Mouse (Mus musculus) embryonic facial prominence, embryonic 12.5 days (tissue): ENCODE data around the gene Tpcn1. TPM values are rescaled to one million over a fixed set of nuclear protein-coding genes. Genes with fewer than 3 reads are reported as not detected.
"Not testable (repeated sequence)": the region's sequence is repeated elsewhere in the genome, so short reads cannot be mapped to it uniquely, and the experiment has no call there.

Source experiments
- ATAC-seq: fragments of 200-750 bp; cut with Nextera tagmentation; 2 replicates; pipeline ENCODE4 v1.8.0; 2017; ENCODE audit not compliant: insufficient number of reproducible peaks, insufficient read depth, low FRiP score, low TSS enrichment
- H3K27ac ChIP-seq: fragments of 300-500 bp; sonication (generic); 2 replicates; pipeline ENCODE4 v1.5.1; 2016; ENCODE audit warnings: mild to moderate bottlenecking
- H3K27me3 ChIP-seq: fragments of 300-500 bp; sonication (generic); 2 replicates; pipeline ENCODE4 v1.6.1; 2016; ENCODE audit warnings: mild to moderate bottlenecking, moderate library complexity
- H3K36me3 ChIP-seq: fragments of 300-500 bp; sonication (generic); 2 replicates; pipeline ENCODE4 v1.6.1; 2016; ENCODE audit warnings: mild to moderate bottlenecking
- H3K4me1 ChIP-seq: fragments of 300-500 bp; sonication (generic); 2 replicates; pipeline ENCODE4 v1.6.1; 2016
- H3K4me2 ChIP-seq: fragments of 300-500 bp; sonication (generic); replicated peaks from 2 replicates; pipeline ENCODE4 v1.6.1; 2016; ENCODE audit warnings: mild to moderate bottlenecking, moderate library complexity
- H3K4me3 ChIP-seq: fragments of 300-500 bp; sonication (generic); 2 replicates; pipeline ENCODE4 v1.5.1; 2016; ENCODE audit warnings: mild to moderate bottlenecking
- H3K9ac ChIP-seq: fragments of 300-500 bp; sonication (generic); 2 replicates; pipeline ENCODE4 v1.6.1; 2016; ENCODE audit warnings: mild to moderate bottlenecking, moderate library complexity
- H3K9me3 ChIP-seq: fragments of 300-500 bp; sonication (generic); 2 replicates; pipeline ENCODE4 v1.6.1; 2016; ENCODE audit warnings: mild to moderate bottlenecking, moderate library complexity
- WGBS: fragments of 180-500 bp; shearing (Covaris S2); methylation state at CpG from one replicate; pipeline ENCODE4 v1.1.7; 2016; 5-methylcytosine and 5-hydroxymethylcytosine counted together
- polyA plus RNA-seq: library from polyadenylated mRNA; unstranded; fragments of >200 nt; fragmentation: Nextera tagmentation; extraction: Ambion mirVana; gene quantifications from 2 replicates; pipeline ENCODE4 v1.2.1, GENCODE M21; 2016

Tpcn1 gene
- polyA plus RNA-seq, 1 experiment from 2014 or later: 17.4 TPM

DNA sequence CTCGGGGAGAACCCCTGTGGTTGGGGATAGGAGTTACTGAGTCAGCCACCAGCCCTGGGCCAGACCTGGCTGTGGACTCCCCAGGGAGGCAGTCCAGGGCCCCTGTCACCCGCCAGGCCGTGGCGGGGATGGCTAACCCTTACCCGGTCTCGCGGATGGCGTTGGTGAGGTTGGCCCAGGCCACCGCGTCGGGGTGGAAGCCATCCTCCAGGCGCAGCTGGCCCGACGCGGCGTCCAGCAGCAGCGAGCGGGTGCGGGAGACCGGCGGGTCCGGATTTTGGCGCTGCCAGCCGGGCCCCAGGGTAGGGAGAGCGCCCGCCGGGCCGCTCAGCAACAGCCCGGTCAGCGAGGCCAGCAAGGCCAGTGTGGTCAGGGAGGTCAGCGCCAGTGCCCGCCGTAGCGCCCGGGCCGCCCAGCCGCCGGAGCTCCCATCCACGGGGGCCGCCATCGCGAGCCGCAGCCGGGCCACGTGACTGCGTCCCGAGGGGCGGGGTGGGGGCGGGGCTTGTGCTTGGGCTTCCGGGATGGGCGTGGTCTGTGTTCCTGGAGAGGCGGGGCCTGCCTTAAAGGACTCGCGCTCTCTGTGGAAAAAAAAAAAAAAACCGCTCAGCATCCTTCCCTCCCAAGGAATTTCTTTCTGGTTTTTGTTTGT, 85.2 kb downstream of the Tpcn1 start, which contains the start of gene Plbd2:
Plbd2 (minus strand) TSS at position 482 of the 652 bp plus-strand sequence.
- Histone ChIP-seq H3K27me3 (no peaks in the 10 kb centered on the region), H3K9ac (peak within 1 kb of the TSS; percentile 89), H3K4me3 (peak within 1 kb of the TSS; percentile 96), H3K36me3 (peaks cover 5% of the 10 kb centered on the region; the same call in 1 of the 2 replicates), H3K9me3 (no peaks in the 10 kb centered on the region), H3K4me1 (peaks cover 20% of the 10 kb centered on the region), H3K27ac (no peak within 1 kb of the TSS), H3K4me2 (peak within 1 kb of the TSS; percentile 78)
- peak; percentile 61; the same call in 1 of the 2 replicates for ATAC-seq
- WGBS: under 1% methylated on average over 52 of the region's 55 CpGs

DNA sequence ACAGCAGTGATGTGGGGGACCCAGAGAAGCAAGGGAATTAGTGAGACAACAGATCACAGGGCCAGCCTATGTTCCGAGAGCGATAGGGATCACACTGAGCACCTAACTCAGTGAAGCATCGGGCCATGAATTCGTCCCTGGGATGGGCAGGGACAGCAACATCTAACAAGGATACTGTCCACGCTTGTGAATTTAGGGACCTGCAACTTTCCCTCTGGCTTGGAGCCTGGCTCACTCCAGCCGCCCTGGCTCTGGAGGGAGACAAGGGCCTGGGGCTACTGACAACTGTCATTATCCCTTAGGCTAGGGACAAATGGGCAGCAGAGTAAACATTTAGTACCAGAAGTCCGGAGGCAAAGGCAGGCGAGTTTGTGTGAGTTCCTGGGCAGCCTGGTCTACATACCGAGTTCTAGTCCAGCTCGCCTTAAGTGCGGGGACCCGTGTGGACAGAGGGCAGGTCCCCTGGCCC, 85.8 kb downstream of the Tpcn1 start:
- peaks cover 7% of the 10 kb centered on the region; the same call in 1 of the 2 replicates for H3K36me3 ChIP-seq
- ATAC-seq: no peak
- H3K4me1 ChIP-seq: peaks cover 20% of the 10 kb centered on the region
- H3K9ac ChIP-seq: peak overlapping the region; percentile 89
- no peaks in the 10 kb centered on the region for H3K27me3 ChIP-seq
- WGBS: 4% methylated on average over 12 of the region's 12 CpGs
- H3K4me2 ChIP-seq: peak overlapping the region; percentile 78
- H3K9me3 ChIP-seq: no peaks in the 10 kb centered on the region
- no peak overlapping the region for H3K27ac ChIP-seq
- peak overlapping the region; percentile 96 for H3K4me3 ChIP-seq

DNA sequence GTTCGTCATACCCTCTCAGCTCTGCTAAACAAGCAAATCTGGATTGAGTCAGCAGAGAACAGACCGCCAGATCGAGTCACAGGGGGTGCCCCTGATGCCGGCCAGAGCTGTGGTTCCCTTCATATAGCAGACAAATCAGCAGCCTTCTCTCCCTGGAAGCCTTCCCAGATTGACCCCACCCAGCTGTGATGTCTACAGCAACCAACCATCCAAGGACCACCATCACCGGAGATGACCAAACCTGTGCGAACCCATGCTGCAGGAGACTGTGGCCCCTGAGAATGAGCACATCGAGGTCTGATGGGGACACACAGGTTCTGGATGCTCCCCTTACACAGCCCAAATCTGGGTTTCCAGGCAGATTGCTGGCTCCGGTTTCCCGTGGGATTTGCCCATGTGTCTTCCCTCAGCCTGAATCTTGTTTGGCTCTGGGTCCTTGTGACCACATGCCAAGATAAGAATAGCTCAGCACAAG, 86.3 kb downstream of the Tpcn1 start:
- WGBS: 63% methylated on average over 9 of the region's 9 CpGs
- peak overlapping the region; percentile 78 for H3K4me2 ChIP-seq
- ATAC-seq: no peak
- H3K27me3 ChIP-seq: no peaks in the 10 kb centered on the region
- H3K9ac ChIP-seq: peak overlapping the region; percentile 89; the same call in 1 of the 2 replicates
- H3K36me3 ChIP-seq: peaks cover 7% of the 10 kb centered on the region; the same call in 1 of the 2 replicates
- peaks cover 20% of the 10 kb centered on the region for H3K4me1 ChIP-seq
- H3K4me3 ChIP-seq: peak overlapping the region; percentile 96
- H3K27ac ChIP-seq: no peak overlapping the region
- no peaks in the 10 kb centered on the region for H3K9me3 ChIP-seq

DNA sequence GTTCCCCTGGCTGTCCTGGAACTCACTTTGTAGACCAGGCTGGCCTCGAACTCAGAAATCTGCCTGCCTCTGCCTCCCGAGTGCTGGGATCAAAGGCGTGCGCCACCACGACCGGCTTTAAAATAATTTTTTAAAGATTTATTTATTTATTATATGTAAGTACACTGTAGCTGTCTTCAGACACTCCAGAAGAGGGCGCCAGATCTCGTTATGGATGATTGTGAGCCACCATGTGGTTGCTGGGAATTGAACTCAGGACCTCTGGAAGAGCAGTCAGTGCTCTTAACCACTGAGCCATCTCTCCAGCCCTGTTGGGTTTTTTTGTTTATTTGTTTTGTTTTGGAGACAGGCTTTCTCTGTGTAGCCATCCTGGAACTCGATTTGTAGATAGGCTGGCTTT, 87.9 kb downstream of the Tpcn1 start:
- peaks cover 12% of the 10 kb centered on the region; the same call in 1 of the 2 replicates for H3K36me3 ChIP-seq
- ATAC-seq, H3K9me3 ChIP-seq, H3K4me2 ChIP-seq, H3K4me3 ChIP-seq, H3K27ac ChIP-seq, H3K27me3 ChIP-seq, H3K9ac ChIP-seq: not testable (repeated sequence)
- WGBS: 86% methylated on average over 9 of the region's 9 CpGs
- peaks cover 16% of the 10 kb centered on the region for H3K4me1 ChIP-seq

DNA sequence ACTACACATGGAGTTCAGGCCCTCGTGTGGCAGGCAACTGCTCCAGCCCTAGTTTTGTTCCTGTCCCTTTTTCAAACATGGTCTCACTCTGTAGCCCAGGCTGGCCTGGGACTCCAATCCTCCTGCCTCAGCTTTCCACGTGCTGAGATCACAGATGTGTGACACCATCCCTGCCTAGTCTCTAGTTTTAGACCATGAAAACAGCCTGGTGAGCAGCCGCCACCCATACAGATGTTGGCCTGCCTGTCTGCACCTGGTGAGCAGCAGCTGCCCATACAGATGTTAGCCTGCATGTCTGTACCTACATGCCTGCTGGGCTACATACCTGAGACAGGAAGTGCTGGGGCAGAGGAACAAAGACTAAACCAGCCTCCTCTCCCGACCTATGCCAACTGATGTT, 89.3 kb downstream of the Tpcn1 start:
- Histone ChIP-seq H3K4me3 (no peak overlapping the region), H3K36me3 (peaks cover 16% of the 10 kb centered on the region; the same call in 1 of the 2 replicates), H3K9me3 (no peaks in the 10 kb centered on the region), H3K27me3 (no peaks in the 10 kb centered on the region), H3K4me1 (peaks cover 13% of the 10 kb centered on the region), H3K4me2 (no peak overlapping the region), H3K27ac (no peak overlapping the region), H3K9ac (no peak overlapping the region)
- 81% methylated on average over 4 of the region's 4 CpGs for WGBS
- no peak for ATAC-seq

DNA sequence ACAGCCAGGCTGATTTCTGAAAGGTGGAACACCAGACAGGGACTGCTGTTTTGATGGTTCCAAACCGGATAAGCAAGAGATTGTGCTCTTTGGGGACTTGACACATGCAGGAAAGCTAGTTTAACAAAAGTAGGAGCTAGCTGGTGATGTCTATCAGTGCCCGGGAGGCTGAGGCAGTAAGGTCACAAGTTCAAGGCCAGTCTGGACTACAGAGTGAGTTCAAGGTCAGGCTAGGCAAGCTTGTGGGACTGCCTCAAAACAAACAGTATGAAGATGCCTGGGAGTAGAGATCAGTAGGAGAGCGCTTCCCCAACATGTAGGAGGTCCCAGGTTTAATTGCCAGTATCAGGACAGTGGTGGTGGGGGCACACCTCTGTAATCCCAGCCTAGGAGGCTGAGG, 91.4 kb downstream of the Tpcn1 start:
- H3K4me2 ChIP-seq: no peak overlapping the region
- no peak for ATAC-seq
- no peak overlapping the region for H3K4me3 ChIP-seq
- H3K27ac ChIP-seq: no peak overlapping the region
- H3K36me3 ChIP-seq: peaks cover 28% of the 10 kb centered on the region
- H3K27me3 ChIP-seq: no peaks in the 10 kb centered on the region
- no peak overlapping the region for H3K9ac ChIP-seq
- WGBS: 87% methylated on average over 3 of the region's 3 CpGs
- no peaks in the 10 kb centered on the region for H3K9me3 ChIP-seq
- peaks cover 4% of the 10 kb centered on the region; the same call in 1 of the 2 replicates for H3K4me1 ChIP-seq

DNA sequence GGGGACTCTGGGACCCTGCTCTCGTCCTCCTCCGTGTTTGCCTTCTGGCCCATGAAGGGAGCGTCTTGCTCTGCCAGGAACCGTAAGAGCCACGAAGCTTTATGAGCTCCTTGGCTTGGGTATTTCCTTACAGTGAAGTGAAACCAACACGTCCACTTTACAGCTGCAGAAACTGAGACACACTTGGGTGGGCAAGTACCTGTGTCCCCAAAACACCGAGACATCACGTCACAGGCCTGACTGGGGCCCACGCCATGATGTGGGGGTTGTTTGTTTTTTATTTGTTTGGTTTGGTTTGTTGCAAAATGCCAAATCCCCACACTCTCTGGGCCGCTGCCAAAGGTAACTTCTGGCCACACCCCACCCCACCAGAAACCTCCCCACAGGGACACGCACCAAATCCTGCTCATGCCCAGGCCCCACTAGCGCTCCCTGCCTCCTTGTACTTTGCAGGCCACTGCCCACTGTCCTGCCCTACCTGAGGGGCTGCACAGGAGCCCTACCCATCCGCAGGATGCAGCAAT, 92.7 kb downstream of the Tpcn1 start:
- Histone ChIP-seq H3K9ac (no peak overlapping the region), H3K36me3 (peaks cover 35% of the 10 kb centered on the region), H3K4me2 (no peak overlapping the region), H3K27ac (no peak overlapping the region), H3K9me3 (no peaks in the 10 kb centered on the region), H3K4me3 (no peak overlapping the region), H3K4me1 (no peaks in the 10 kb centered on the region), H3K27me3 (no peaks in the 10 kb centered on the region)
- ATAC-seq: no peak
- 90% methylated on average over 13 of the region's 13 CpGs for WGBS

DNA sequence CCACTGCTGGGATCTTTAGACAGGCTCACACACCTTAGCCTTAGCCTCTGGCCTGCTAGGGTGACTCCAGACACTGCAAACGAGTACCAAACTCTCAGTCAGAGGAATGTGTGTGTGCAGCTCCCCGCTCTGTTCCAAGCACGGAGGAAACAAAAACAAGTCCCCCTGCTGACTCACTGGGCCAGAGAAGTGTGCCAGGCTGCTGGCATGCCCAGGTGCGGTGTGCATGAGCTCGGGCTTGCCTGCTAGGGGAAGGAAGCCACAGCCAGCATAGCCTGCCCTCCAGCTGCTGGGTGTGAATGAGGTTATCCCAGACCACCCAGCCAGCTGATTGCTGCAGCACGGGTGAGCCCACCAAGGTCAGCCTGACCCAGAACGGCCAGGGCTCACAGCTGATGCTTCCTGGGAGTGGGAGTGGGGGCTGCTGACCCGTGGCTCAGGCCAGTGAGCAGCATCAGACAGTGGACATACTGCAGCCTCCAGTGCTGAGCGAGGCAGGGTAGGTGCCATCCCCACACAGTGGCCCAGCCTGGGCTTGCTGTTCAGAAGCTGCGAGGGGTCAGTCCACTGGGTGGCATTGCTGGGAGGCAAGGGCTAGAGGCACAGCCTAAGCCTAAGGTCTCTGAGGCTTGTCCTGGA, 93.3 kb downstream of the Tpcn1 start:
- Histone ChIP-seq H3K9me3 (no peaks in the 10 kb centered on the region), H3K4me3 (no peak overlapping the region), H3K27me3 (no peaks in the 10 kb centered on the region), H3K4me2 (no peak overlapping the region), H3K4me1 (no peaks in the 10 kb centered on the region), H3K9ac (no peak overlapping the region), H3K36me3 (peaks cover 40% of the 10 kb centered on the region), H3K27ac (no peak overlapping the region)
- no peak for ATAC-seq
- 76% methylated on average over 10 of the region's 10 CpGs for WGBS

DNA sequence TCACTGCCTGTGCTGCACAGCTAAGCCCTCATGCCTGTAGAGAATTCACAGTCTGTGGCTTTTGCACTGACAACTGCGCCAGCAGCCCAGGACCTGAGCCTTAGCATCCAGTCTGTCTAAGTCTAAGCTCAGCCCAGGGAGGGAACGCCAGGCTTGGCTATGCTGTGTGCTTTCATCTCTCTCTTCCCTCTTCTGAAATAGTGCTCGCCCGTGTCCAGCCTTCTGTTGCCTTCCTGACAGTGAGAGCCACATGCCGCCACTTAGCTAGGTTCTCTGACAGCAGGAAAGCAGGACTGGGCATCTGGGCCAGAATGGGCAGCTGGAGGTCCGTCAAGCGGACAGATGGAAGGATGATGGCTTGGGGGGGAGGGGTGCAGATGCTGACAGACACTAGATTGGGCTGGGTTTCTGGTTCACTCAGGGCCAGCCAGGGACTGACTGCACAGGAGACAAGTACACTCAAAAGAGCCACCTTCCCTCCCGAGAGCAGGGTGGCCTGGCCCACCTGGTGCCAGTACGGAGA, 94.5 kb downstream of the Tpcn1 start:
- Histone ChIP-seq H3K4me3 (no peak overlapping the region), H3K9me3 (no peaks in the 10 kb centered on the region), H3K9ac (no peak overlapping the region), H3K4me2 (no peak overlapping the region), H3K36me3 (peaks cover 45% of the 10 kb centered on the region), H3K4me1 (no peaks in the 10 kb centered on the region), H3K27ac (no peak overlapping the region), H3K27me3 (no peaks in the 10 kb centered on the region)
- ATAC-seq: no peak
- 87% methylated on average over 9 of the region's 9 CpGs for WGBS

DNA sequence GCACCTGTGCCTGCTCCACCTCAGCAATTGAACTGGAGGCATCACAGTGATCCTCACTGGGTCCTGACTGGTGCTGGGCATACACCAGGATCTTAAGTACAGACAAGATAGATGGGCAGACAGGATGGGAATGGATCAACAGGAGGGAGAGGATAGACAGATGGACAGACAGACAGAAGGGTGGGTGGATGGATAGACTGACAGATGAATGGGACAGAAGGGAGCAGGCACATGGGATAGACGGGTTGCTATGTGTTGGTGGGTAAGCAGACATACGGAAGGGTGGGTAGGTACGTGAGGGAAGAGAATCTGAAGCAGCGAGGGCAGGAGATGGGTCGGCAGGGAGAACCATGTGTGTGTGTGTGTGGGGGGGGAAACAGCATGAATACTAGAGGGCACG, 95.0 kb downstream of the Tpcn1 start:
- peaks cover 45% of the 10 kb centered on the region for H3K36me3 ChIP-seq
- WGBS: 91% methylated on average over 6 of the region's 6 CpGs
- H3K9ac ChIP-seq: no peak overlapping the region
- no peak overlapping the region for H3K27ac ChIP-seq
- no peaks in the 10 kb centered on the region for H3K4me1 ChIP-seq
- no peaks in the 10 kb centered on the region for H3K9me3 ChIP-seq
- H3K27me3 ChIP-seq: no peaks in the 10 kb centered on the region
- ATAC-seq: no peak
- no peak overlapping the region for H3K4me2 ChIP-seq
- no peak overlapping the region for H3K4me3 ChIP-seq

DNA sequence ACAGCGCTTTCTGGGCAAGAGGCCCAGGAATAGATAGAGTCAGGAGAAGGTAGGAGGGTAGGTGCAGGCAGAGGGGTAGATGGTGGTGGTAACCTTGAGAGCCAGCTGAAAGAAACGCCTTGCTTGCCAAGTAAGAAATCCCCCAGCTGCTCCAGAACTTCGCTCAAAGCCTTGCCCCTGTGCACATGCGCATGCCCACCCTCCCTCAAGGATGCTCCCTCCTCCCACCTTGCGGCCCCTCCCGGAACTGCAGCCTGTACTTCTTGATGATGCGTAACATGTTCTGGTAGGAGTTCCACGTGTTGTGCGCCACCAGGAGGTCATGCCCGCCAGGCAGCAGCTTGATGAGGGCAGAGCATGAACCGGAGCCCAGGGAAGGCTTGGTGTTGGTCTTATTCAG, 96.0 kb downstream of the Tpcn1 start:
- Histone ChIP-seq H3K4me2 (no peak overlapping the region), H3K4me3 (no peak overlapping the region), H3K27ac (no peak overlapping the region), H3K9ac (no peak overlapping the region), H3K36me3 (peaks cover 47% of the 10 kb centered on the region), H3K9me3 (no peaks in the 10 kb centered on the region), H3K4me1 (no peaks in the 10 kb centered on the region), H3K27me3 (no peaks in the 10 kb centered on the region)
- ATAC-seq: no peak
- WGBS: 57% methylated on average over 11 of the region's 11 CpGs
